Mouse (Mus musculus) liver, postnatal 0 days (tissue): ENCODE data around the gene Blmh. TPM values are rescaled to one million over a fixed set of nuclear protein-coding genes. Genes with fewer than 3 reads are reported as not detected.

Experiments
- ATAC-seq: fragments of 200-750 bp; cut with Nextera tagmentation; 2 replicates; pipeline ENCODE4 v1.8.0; 2017; ENCODE audit warnings: mild to moderate bottlenecking, moderate library complexity
- DNase-seq: peaks from one replicate; pipeline ENCODE4 v3.0.0-alpha.2; 2016
- H3K27ac ChIP-seq: fragments of 300-500 bp; sonication (generic); 2 replicates; pipeline ENCODE4 v1.5.1; 2014; ENCODE audit warnings: antibody characterized with exemption, moderate library complexity, mild to moderate bottlenecking, low read depth
- H3K27me3 ChIP-seq: fragments of 300-500 bp; sonication (generic); 2 replicates; pipeline ENCODE4 v1.6.1; 2014; ENCODE audit warnings: low read length, control low read depth, mixed read lengths; ENCODE audit not compliant: insufficient read depth
- H3K36me3 ChIP-seq: fragments of 300-500 bp; sonication (generic); replicated peaks from 2 replicates; pipeline ENCODE4 v1.6.1; 2014; ENCODE audit warnings: mild to moderate bottlenecking, control low read depth, low read length, moderate library complexity, mixed read lengths; ENCODE audit not compliant: insufficient read depth
- H3K4me1 ChIP-seq: fragments of 300-500 bp; sonication (generic); 2 replicates; pipeline ENCODE4 v1.6.1; 2014; ENCODE audit warnings: antibody characterized with exemption, mild to moderate bottlenecking, control low read depth; ENCODE audit not compliant: insufficient read depth
- H3K4me2 ChIP-seq: fragments of 300-500 bp; sonication (generic); 2 replicates; pipeline ENCODE4 v1.6.1; 2014; ENCODE audit warnings: low read depth, mild to moderate bottlenecking, low read length, moderate library complexity, mixed read lengths
- H3K4me3 ChIP-seq: fragments of 300-500 bp; sonication (generic); 2 replicates; pipeline ENCODE4 v1.5.1; 2014; ENCODE audit warnings: low read depth, low read length
- H3K9ac ChIP-seq: fragments of 300-500 bp; sonication (generic); replicated peaks from 2 replicates; pipeline ENCODE4 v1.6.1; 2014; ENCODE audit warnings: mild to moderate bottlenecking, moderate library complexity
- H3K9me3 ChIP-seq: fragments of 300-500 bp; sonication (generic); 2 replicates; pipeline ENCODE4 v1.6.1; 2016; ENCODE audit warnings: mild to moderate bottlenecking, control low read depth, low read length, mixed read lengths
- CTCF ChIP-seq: sonication (generic); IDR thresholded peaks from 2 replicates; pipeline ENCODE4 v1.5.1; 2016; ENCODE audit warnings: antibody characterized with exemption, low read depth
- EP300 ChIP-seq: IDR thresholded peaks from 2 replicates; pipeline ENCODE4 v1.6.1; 2016; ENCODE audit warnings: antibody characterized with exemption, low read depth, mild to moderate bottlenecking
- WGBS: fragments of 180-500 bp; shearing (Covaris S2); extraction: QIAGEN DNeasy Blood & Tissue Kit; methylation state at CpG from one replicate; pipeline ENCODE4 v1.1.7; 2014; ENCODE audit not compliant: insufficient replicate concordance; 5-methylcytosine and 5-hydroxymethylcytosine counted together
- polyA plus RNA-seq: library from polyadenylated mRNA; unstranded; fragments of >200 nt; fragmentation: Nextera tagmentation; extraction: Ambion mirVana; gene quantifications from 2 replicates; pipeline ENCODE4 v1.2.1, GENCODE M21; 2015

The Blmh gene
- polyA plus RNA-seq, 1 experiment from 2014 or later, result 34.6 TPM

GRCm38 (mm10) chr11:77010762-77011475 lies 86.3 kb downstream of the Blmh start:
- Histone ChIP-seq H3K4me3 (no peak overlapping the region), H3K36me3 (no peaks in the 10 kb centered on the region), H3K27me3 (no peaks in the 10 kb centered on the region), H3K4me2 (no peak overlapping the region), H3K27ac (no peak overlapping the region), H3K9ac (no peak overlapping the region), H3K9me3 (no peaks in the 10 kb centered on the region), H3K4me1 (peaks cover 13% of the 10 kb centered on the region)
- WGBS, result 55% methylated on average over 10 of the region's 10 CpGs
- no peak for DNase-seq
- TF ChIP-seq EP300 (no peak), CTCF (no peak)
- no peak for ATAC-seq

DNA sequence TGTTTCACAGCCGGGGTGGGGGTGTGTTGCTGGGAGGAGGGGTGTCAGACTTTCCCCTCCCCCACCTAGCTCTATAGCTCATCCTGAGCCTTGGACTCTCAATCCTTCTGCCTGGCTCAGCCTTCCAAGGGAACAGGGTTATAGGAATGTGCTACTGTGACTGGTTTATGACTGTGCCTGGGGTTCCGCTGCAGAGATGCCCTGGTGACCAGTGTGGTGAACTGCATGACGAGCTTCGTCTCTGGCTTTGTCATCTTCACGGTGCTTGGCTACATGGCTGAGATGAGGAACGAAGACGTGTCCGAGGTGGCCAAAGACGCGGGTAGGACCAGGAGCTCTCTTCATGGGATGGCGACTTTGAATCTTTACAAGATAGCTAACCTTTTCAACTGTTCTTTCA lies 93.4 kb downstream of the Blmh start:
- 77% methylated on average over 11 of the region's 11 CpGs for WGBS
- Histone ChIP-seq H3K9me3 (no peaks in the 10 kb centered on the region), H3K4me3 (no peak overlapping the region), H3K27ac (no peak overlapping the region), H3K4me1 (peaks cover 15% of the 10 kb centered on the region), H3K27me3 (no peaks in the 10 kb centered on the region), H3K9ac (no peak overlapping the region), H3K4me2 (no peak overlapping the region), H3K36me3 (no peaks in the 10 kb centered on the region)
- ATAC-seq (no peak), DNase-seq (no peak)
- TF ChIP-seq EP300, result no peak
- TF ChIP-seq CTCF, result 0 out of 2 replicates have a peak, but pooled peaks have one; percentile 10

GRCm38 (mm10) chr11:77019539-77019938 lies 94.9 kb downstream of the Blmh start:
- no peak overlapping the region for H3K4me2 ChIP-seq
- H3K4me3 ChIP-seq, result no peak overlapping the region
- DNase-seq, result no peak
- no peak overlapping the region for H3K27ac ChIP-seq
- ATAC-seq, result no peak
- H3K9ac ChIP-seq, result no peak overlapping the region
- 16% methylated on average over 8 of the region's 8 CpGs for WGBS
- no peaks in the 10 kb centered on the region for H3K27me3 ChIP-seq
- H3K9me3 ChIP-seq, result no peaks in the 10 kb centered on the region
- peaks cover 15% of the 10 kb centered on the region for H3K4me1 ChIP-seq
- TF ChIP-seq CTCF (no peak), EP300 (no peak)
- no peaks in the 10 kb centered on the region for H3K36me3 ChIP-seq

- DNase-seq, result peak; percentile 45
- Histone ChIP-seq H3K36me3 (no peaks in the 10 kb centered on the region), H3K4me1 (peaks cover 15% of the 10 kb centered on the region), H3K27ac (peak overlapping the region; percentile 40; the same call in 1 of the 2 replicates), H3K9ac (no peak overlapping the region; the same call in 1 of the 2 replicates), H3K4me3 (no peak overlapping the region), H3K27me3 (no peaks in the 10 kb centered on the region), H3K9me3 (no peaks in the 10 kb centered on the region), H3K4me2 (peak overlapping the region; percentile 42; the same call in 1 of the 2 replicates)
- no peak for TF ChIP-seq EP300
- peak; percentile 31; the same call in 1 of the 2 replicates for TF ChIP-seq CTCF
- 53% methylated on average over 9 of the region's 9 CpGs for WGBS
- peak; percentile 98 for ATAC-seq
Observed at GRCm38 (mm10) chr11:77021749-77022396, 97.3 kb downstream of the Blmh start.

GRCm38 (mm10) chr11:77026559-77026958 lies 102.0 kb downstream of the Blmh start:
- H3K27me3 ChIP-seq, result no peaks in the 10 kb centered on the region
- H3K4me1 ChIP-seq, result peaks cover 8% of the 10 kb centered on the region
- H3K4me3 ChIP-seq, result no peak overlapping the region
- DNase-seq (no peak), ATAC-seq (no peak)
- no peak overlapping the region for H3K9ac ChIP-seq
- 55% methylated on average over 3 of the region's 3 CpGs for WGBS
- no peaks in the 10 kb centered on the region for H3K9me3 ChIP-seq
- no peaks in the 10 kb centered on the region for H3K36me3 ChIP-seq
- TF ChIP-seq CTCF, result peak; percentile 65
- TF ChIP-seq EP300, result no peak
- no peak overlapping the region for H3K4me2 ChIP-seq
- H3K27ac ChIP-seq, result no peak overlapping the region

DNA sequence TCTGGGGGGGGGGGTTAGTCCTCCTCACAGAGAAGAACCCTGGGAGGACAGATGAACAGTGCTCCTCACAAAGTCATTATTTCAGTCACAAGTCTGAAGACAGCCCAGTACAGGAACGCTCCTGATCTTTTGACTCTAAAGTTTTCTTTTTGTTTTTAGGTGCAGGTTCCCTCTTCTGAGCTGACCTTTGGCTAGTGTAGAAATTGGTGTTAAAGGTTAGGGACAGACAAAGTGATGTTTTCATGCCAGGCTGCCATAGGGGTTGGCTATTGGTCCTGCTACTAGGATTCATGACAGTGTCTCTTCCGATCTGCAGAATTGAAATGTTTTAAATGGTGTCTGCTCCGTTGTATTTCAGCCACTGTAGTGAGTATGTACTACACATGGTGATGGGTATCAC lies 103.5 kb downstream of the Blmh start:
- Histone ChIP-seq H3K27me3 (no peaks in the 10 kb centered on the region), H3K4me3 (no peak overlapping the region), H3K9me3 (no peaks in the 10 kb centered on the region), H3K4me2 (no peak overlapping the region), H3K4me1 (peaks cover 2% of the 10 kb centered on the region; the same call in 1 of the 2 replicates), H3K36me3 (no peaks in the 10 kb centered on the region), H3K27ac (no peak overlapping the region), H3K9ac (no peak overlapping the region)
- DNase-seq, result no peak
- TF ChIP-seq EP300 (no peak), CTCF (no peak)
- ATAC-seq, result peak; percentile 55; the same call in 1 of the 2 replicates
- WGBS, result 71% methylated on average over 3 of the region's 3 CpGs
